Mouse (Mus musculus) megakaryocyte, embryonic 14.5 days (primary cell): ENCODE data around the gene Fyco1.

ENCODE experiments used
- FLI1 ChIP-seq: IDR thresholded peaks from 2 replicates; pipeline ENCODE4 v1.6.1; 2012; ENCODE audit warnings: low read length, inconsistent platforms, mixed read lengths
- GATA1 ChIP-seq: IDR thresholded peaks from 3 replicates; pipeline ENCODE4 v1.6.1; 2012; ENCODE audit warnings: mixed read lengths, low read length, inconsistent platforms, borderline replicate concordance

GRCm38 (mm10) chr9:123760806-123761205 is 90.9 kb downstream of the Fyco1 start:
- no peak for TF ChIP-seq GATA1
- no peak for TF ChIP-seq FLI1
